Mouse (Mus musculus) CH12.LX (cell line): ENCODE measurements around the gene Pigo. TPM values are rescaled to one million over a fixed set of nuclear protein-coding genes. Genes with fewer than 3 reads are reported as not detected.
A peak's percentile ranks its signal among the peaks of the same experiment; 100 is the strongest.

Source experiments
- DNase-seq: peaks from one replicate; pipeline ENCODE4 v3.0.0-alpha.2; 2013; ENCODE audit errors: extremely low read depth
- H3K27ac ChIP-seq: 2 replicates; pipeline ENCODE4 v1.5.1; 2012; ENCODE audit warnings: low read depth, mild to moderate bottlenecking, control low read depth, moderate library complexity; ENCODE audit not compliant: insufficient read depth
- H3K27me3 ChIP-seq: replicated peaks from 2 replicates; pipeline ENCODE3; 2012; ENCODE audit warnings: inconsistent platforms
- H3K36me3 ChIP-seq, 2 experiments: replicated peaks in 1 of 2; 2 replicates each; pipeline versions ENCODE3 to v1.6.1; 2012; ENCODE audit warnings: inconsistent platforms in 1 of 2, low read length in 1 of 2, mild to moderate bottlenecking in 1 of 2, mixed read lengths in 1 of 2, moderate library complexity in 1 of 2; ENCODE audit not compliant: control insufficient read depth in 1 of 2, insufficient read depth in 1 of 2
- H3K4me1 ChIP-seq, 2 experiments: 2 replicates each; pipeline ENCODE4 v1.6.1; 2012; ENCODE audit warnings: inconsistent platforms in 1 of 2, moderate library complexity in 1 of 2; ENCODE audit not compliant: insufficient read depth in 2 of 2, control insufficient read depth in 1 of 2
- H3K4me2 ChIP-seq: 2 replicates; pipeline ENCODE4 v1.6.1; 2012; ENCODE audit warnings: low read depth, mild to moderate bottlenecking, control low read depth; ENCODE audit not compliant: poor library complexity, insufficient read depth, severe bottlenecking
- H3K4me3 ChIP-seq, 3 experiments: fragments of 150-350 bp in 1 of 3; sonication (generic) in 1 of 3; replicated peaks in 1 of 3; 2 replicates each; pipeline versions ENCODE3 to v1.5.1; 2011 to 2012; ENCODE audit warnings: low read depth in 2 of 3, low read length in 2 of 3, mild to moderate bottlenecking in 2 of 3, moderate library complexity in 2 of 3, control low read depth in 1 of 3, improper control_type of control experiment in 1 of 3, inconsistent platforms in 1 of 3, mixed read lengths in 1 of 3; ENCODE audit not compliant: poor library complexity in 1 of 3
- H3K79me2 ChIP-seq: replicated peaks from 2 replicates; pipeline ENCODE4 v1.6.1; 2012; ENCODE audit warnings: mild to moderate bottlenecking, moderate library complexity; ENCODE audit not compliant: control insufficient read depth, poor library complexity, insufficient read depth, severe bottlenecking; ENCODE audit errors: extremely low read depth
- H3K9ac ChIP-seq: 2 replicates; pipeline ENCODE4 v1.6.1; 2012; ENCODE audit warnings: low read depth, mild to moderate bottlenecking, control low read depth, moderate library complexity; ENCODE audit not compliant: insufficient read depth
- H3K9me3 ChIP-seq: replicated peaks from 2 replicates; pipeline ENCODE3; 2012; ENCODE audit warnings: low read length, inconsistent platforms, mixed read lengths
- BHLHE40 ChIP-seq: IDR thresholded peaks from 2 replicates; pipeline ENCODE4 v1.6.1; 2011; ENCODE audit warnings: mild to moderate bottlenecking, low read depth, low read length, improper control_type of control experiment
- CHD2 ChIP-seq: IDR thresholded peaks from 2 replicates; pipeline ENCODE4 v1.6.1; 2011; ENCODE audit warnings: low read length, improper control_type of control experiment
- CTCF ChIP-seq, 2 experiments: IDR thresholded peaks in 1 of 2; conservative IDR thresholded peaks in 1 of 2; 2 replicates each; pipeline ENCODE4 v1.5.1; 2011 to 2012; ENCODE audit warnings: low read depth in 2 of 2, low read length in 2 of 2, improper control_type of control experiment in 1 of 2, inconsistent platforms in 1 of 2, mild to moderate bottlenecking in 1 of 2, moderate library complexity in 1 of 2
- ELF1 ChIP-seq: IDR thresholded peaks from 2 replicates; pipeline ENCODE4 v1.6.1; 2014; ENCODE audit warnings: low read depth, mild to moderate bottlenecking, inconsistent platforms, low read length, improper control_type of control experiment
- EP300 ChIP-seq: IDR thresholded peaks from 2 replicates; pipeline ENCODE4 v1.6.1; 2011; ENCODE audit warnings: low read length, improper control_type of control experiment
- ETS1 ChIP-seq: conservative IDR thresholded peaks from 2 replicates; pipeline ENCODE4 v1.6.1; 2012; ENCODE audit warnings: low read depth, mild to moderate bottlenecking, inconsistent platforms, low read length, improper control_type of control experiment, moderate library complexity
- GABPA ChIP-seq: IDR thresholded peaks from 2 replicates; pipeline ENCODE4 v1.6.1; 2012; ENCODE audit warnings: low read depth, low read length, improper control_type of control experiment, inconsistent platforms; ENCODE audit not compliant: insufficient replicate concordance
- IRF4 ChIP-seq: IDR thresholded peaks from 2 replicates; pipeline ENCODE4 v1.6.1; 2014; ENCODE audit warnings: low read depth, mild to moderate bottlenecking, inconsistent platforms, low read length, improper control_type of control experiment
- JUN ChIP-seq: IDR thresholded peaks from 2 replicates; pipeline ENCODE4 v1.6.1; 2011; ENCODE audit warnings: low read depth, mild to moderate bottlenecking, low read length, improper control_type of control experiment, moderate library complexity; ENCODE audit not compliant: insufficient read depth
- JUND ChIP-seq: conservative IDR thresholded peaks from 2 replicates; pipeline ENCODE4 v1.6.1; 2011; ENCODE audit warnings: low read depth, low read length, improper control_type of control experiment
- KAT2A ChIP-seq: IDR thresholded peaks from 2 replicates; pipeline ENCODE4 v1.6.1; 2012; ENCODE audit warnings: low read length, improper control_type of control experiment, inconsistent platforms; ENCODE audit not compliant: insufficient replicate concordance
- MAFK ChIP-seq: IDR thresholded peaks from 2 replicates; pipeline ENCODE4 v1.6.1; 2011; ENCODE audit warnings: low read length, improper control_type of control experiment; ENCODE audit not compliant: insufficient replicate concordance
- MAZ ChIP-seq: IDR thresholded peaks from 2 replicates; pipeline ENCODE4 v1.6.1; 2012; ENCODE audit warnings: low read depth, mild to moderate bottlenecking, inconsistent platforms, low read length, improper control_type of control experiment, moderate library complexity
- MYC ChIP-seq: IDR thresholded peaks from 2 replicates; pipeline ENCODE4 v1.6.1; 2011; ENCODE audit warnings: low read depth, mild to moderate bottlenecking, improper control_type of control experiment, low read length
- NELFE ChIP-seq: IDR thresholded peaks from 2 replicates; pipeline ENCODE4 v1.6.1; 2011; ENCODE audit warnings: low read depth, low read length, improper control_type of control experiment
- NRF1 ChIP-seq: IDR thresholded peaks from 2 replicates; pipeline ENCODE4 v1.6.1; 2014; ENCODE audit warnings: low read depth, mild to moderate bottlenecking, inconsistent platforms, low read length, improper control_type of control experiment, moderate library complexity
- PAX5 ChIP-seq: IDR thresholded peaks from 2 replicates; pipeline ENCODE4 v1.6.1; 2012; ENCODE audit warnings: low read length, inconsistent platforms, mixed read lengths
- POLR2A ChIP-seq: IDR thresholded peaks from 2 replicates; pipeline ENCODE4 v1.6.1; 2011; ENCODE audit warnings: low read depth, mild to moderate bottlenecking, improper control_type of control experiment, low read length
- POLR2AphosphoS2 ChIP-seq: IDR thresholded peaks from 2 replicates; pipeline ENCODE4 v1.6.1; 2011; ENCODE audit warnings: low read depth, low read length, improper control_type of control experiment
- RAD21 ChIP-seq: IDR thresholded peaks from 2 replicates; pipeline ENCODE4 v1.6.1; 2011; ENCODE audit warnings: low read depth, mild to moderate bottlenecking, low read length, improper control_type of control experiment, moderate library complexity
- RCOR1 ChIP-seq: conservative IDR thresholded peaks from 2 replicates; pipeline ENCODE4 v1.6.1; 2012; ENCODE audit warnings: low read depth, mild to moderate bottlenecking, inconsistent platforms, low read length, improper control_type of control experiment
- SIN3A ChIP-seq: IDR thresholded peaks from 2 replicates; pipeline ENCODE4 v1.6.1; 2012; ENCODE audit warnings: low read length, improper control_type of control experiment, inconsistent platforms
- SMC3 ChIP-seq: IDR thresholded peaks from 2 replicates; pipeline ENCODE4 v1.6.1; 2011; ENCODE audit warnings: low read depth, low read length, improper control_type of control experiment
- TBP ChIP-seq: conservative IDR thresholded peaks from 2 replicates; pipeline ENCODE4 v1.6.1; 2011; ENCODE audit warnings: low read depth, low read length, improper control_type of control experiment
- TCF12 ChIP-seq: IDR thresholded peaks from 2 replicates; pipeline ENCODE4 v1.6.1; 2014; ENCODE audit warnings: low read depth, mild to moderate bottlenecking, inconsistent platforms, low read length, improper control_type of control experiment
- UBTF ChIP-seq: IDR thresholded peaks from 2 replicates; pipeline ENCODE4 v1.6.1; 2012; ENCODE audit warnings: low read depth, mild to moderate bottlenecking, inconsistent platforms, low read length, improper control_type of control experiment, moderate library complexity
- USF1 ChIP-seq: IDR thresholded peaks from 2 replicates; pipeline ENCODE4 v1.6.1; 2014; ENCODE audit warnings: low read depth, mild to moderate bottlenecking, inconsistent platforms, low read length, improper control_type of control experiment
- USF2 ChIP-seq: conservative IDR thresholded peaks from 2 replicates; pipeline ENCODE4 v1.6.1; 2011; ENCODE audit warnings: low read depth, low read length, improper control_type of control experiment
- ZC3H11A ChIP-seq: IDR thresholded peaks from 2 replicates; pipeline ENCODE4 v1.6.1; 2012; ENCODE audit warnings: low read depth, mild to moderate bottlenecking, inconsistent platforms, low read length, improper control_type of control experiment
- ZKSCAN1 ChIP-seq: IDR thresholded peaks from 2 replicates; pipeline ENCODE4 v1.6.1; 2012; ENCODE audit warnings: low read depth, inconsistent platforms, low read length, improper control_type of control experiment, borderline replicate concordance
- dilution Hi-C: fragments of 300-500 bp; cut with MboI; formaldehyde crosslinking; loops from 2 replicates; pipeline ENCODE4 v1.14.3; 2020; ENCODE audit warnings: low sequenced_read_pairs; ENCODE audit not compliant: extremely low pct_unique_long_range_greater_than_20kb, extremely low pct_ligation_motif_present
- in situ Hi-C: fragments of 300-500 bp; cut with MboI; formaldehyde crosslinking; loops from 3 replicates; pipeline ENCODE4 v1.14.3; 2019; ENCODE audit warnings: low sequenced_read_pairs, low pct_ligation_motif_present, low pct_unique_long_range_greater_than_20kb, mixed read lengths
- polyA plus RNA-seq: library from polyadenylated mRNA; unstranded; fragments of >175 nt; gene quantifications from 2 replicates; pipeline ENCODE4 v1.2.1, GENCODE M21; 2012; ENCODE audit warnings: low read depth; ENCODE audit not compliant: insufficient read length
- total RNA-seq, 2 experiments: library from RNA; depleted of rRNA; stranded (reverse); fragments of 300-350 nt in 1 of 2; fragments of >200 nt in 1 of 2; gene quantifications; 2 replicates each; pipeline ENCODE4 v1.2.3; 2012 to 2014

The Pigo gene
- total and polyA plus RNA-seq, 3 experiments, result 8.0 to 19.4 (median 18.7) TPM

DNA sequence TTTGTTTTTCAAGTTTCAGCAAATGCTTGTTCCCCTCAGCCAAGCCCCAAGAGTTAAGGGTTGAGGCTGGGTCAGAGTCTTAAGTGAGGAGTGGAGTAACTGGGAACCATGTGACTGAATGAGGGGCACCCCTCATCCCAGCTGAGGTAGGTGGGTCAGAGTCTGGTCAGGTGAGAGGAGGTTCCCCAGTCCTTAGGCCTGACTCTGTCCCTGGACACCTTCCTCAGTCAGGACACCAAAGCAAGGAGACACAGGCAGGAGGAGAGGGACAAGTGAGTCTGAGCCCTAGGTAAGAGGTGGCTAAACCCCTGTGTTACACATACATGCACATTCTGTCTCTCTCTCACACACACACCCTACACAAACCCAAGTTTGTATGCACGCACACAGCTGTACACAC is 6.9 kb upstream of the Pigo start:
- Histone ChIP-seq H3K36me3 (peaks cover 17 to 71% of the 10 kb centered on the region in 2 experiments), H3K9ac (no peak overlapping the region), H3K27me3 (no peaks in the 10 kb centered on the region), H3K4me1 (peaks cover 5 to 35% of the 10 kb centered on the region in 2 experiments; a peak in 3 of 4 replicates), H3K27ac (no peak overlapping the region), H3K79me2 (peaks cover 11% of the 10 kb centered on the region), H3K4me3 (no peak overlapping the region), H3K4me2 (no peak overlapping the region), H3K9me3 (no peaks in the 10 kb centered on the region)
- dilution Hi-C loops (no loop called here), in situ Hi-C loops (no loop called here)
- DNase-seq, result no peak
- TF ChIP-seq POLR2A (no peak), NRF1 (no peak), ZC3H11A (no peak), USF1 (no peak), NELFE (no peak), SMC3 (no peak), EP300 (no peak), SIN3A (no peak), USF2 (no peak), RAD21 (no peak), TCF12 (no peak), IRF4 (no peak), JUN (no peak), MYC (no peak), GABPA (no peak), BHLHE40 (no peak), PAX5 (no peak), CTCF (conservative IDR thresholded peaks at IDR 0.05 in 1 of 2, IDR thresholded peaks at IDR 0.05 in 1 of 2; ENCODE audit: low read depth in 2 of 2, low read length in 2 of 2) (no peak)

DNA sequence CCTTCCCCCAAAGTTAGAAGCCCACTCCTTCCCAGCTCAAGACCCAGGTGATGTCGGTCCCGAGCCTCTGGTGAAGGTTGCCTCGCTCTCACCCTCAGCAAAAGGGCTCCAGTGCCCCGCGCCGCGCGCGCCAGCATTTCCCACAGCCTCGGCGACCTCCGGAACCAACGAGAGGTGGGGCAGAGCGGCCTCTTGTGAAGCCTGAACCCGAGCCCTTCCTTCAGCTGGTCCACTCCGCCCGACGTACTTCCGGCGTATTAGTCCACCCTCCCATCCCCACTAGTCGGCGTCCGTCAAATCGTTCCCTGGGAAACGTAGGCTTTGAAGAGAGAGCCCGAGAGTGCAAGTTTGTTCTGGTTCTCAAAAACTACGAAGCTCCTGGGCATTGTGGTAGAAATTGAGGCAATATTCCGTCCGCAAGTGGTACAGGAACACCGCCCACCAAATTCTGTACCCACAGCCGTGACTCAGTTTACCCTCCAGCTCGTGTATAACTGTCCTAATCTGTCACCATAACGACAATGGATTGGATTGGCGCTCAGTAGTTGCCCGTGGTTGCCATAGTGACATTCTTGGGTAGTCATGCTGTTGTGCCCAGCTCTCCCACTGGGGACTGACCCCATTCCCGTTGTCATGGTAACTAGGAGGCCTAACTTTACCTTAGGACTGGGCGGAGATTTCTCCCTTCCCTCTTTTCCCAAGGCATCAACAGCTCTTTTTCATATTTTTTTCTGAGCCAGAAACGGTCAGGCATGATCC is 5.8 kb upstream of the Pigo start, which contains the start of gene Stoml2:
TSS of gene Stoml2 (minus strand) at position 474 of the 759 bp plus-strand sequence.
- peaks cover 5 to 25% of the 10 kb centered on the region in 2 experiments; a peak in 3 of 4 replicates for H3K4me1 ChIP-seq
- dilution Hi-C loops, result no loop called here
- H3K36me3 ChIP-seq, result peaks cover 26 to 75% of the 10 kb centered on the region in 2 experiments
- no peak for TF ChIP-seq ZC3H11A
- TF ChIP-seq TBP, result peak; percentile 87
- no peak for TF ChIP-seq POLR2AphosphoS2
- no peak for TF ChIP-seq MAFK
- no peak for TF ChIP-seq NRF1
- TF ChIP-seq TCF12, result peak; percentile 83
- TF ChIP-seq BHLHE40, result no peak
- no peak for TF ChIP-seq ZKSCAN1
- TF ChIP-seq KAT2A, result peak; percentile 93; the same call in 1 of the 2 replicates
- TF ChIP-seq CTCF (conservative IDR thresholded peaks at IDR 0.05 in 1 of 2, IDR thresholded peaks at IDR 0.05 in 1 of 2; ENCODE audit: low read depth in 2 of 2, low read length in 2 of 2), result peak in 1 of 2 experiments; percentile 45; a peak in 2 of 4 replicates
- TF ChIP-seq ETS1, result peak; percentile 15
- peak; percentile 76 for TF ChIP-seq NELFE
- peak; percentile 59; the same call in 1 of the 2 replicates for TF ChIP-seq IRF4
- no peak for TF ChIP-seq RCOR1
- no peak; the same call in 1 of the 2 replicates for TF ChIP-seq JUND
- TF ChIP-seq MAZ, result peak; percentile 69; the same call in 1 of the 2 replicates
- no peak for TF ChIP-seq PAX5
- TF ChIP-seq USF1, result no peak
- no peak for TF ChIP-seq EP300
- TF ChIP-seq UBTF, result no peak
- TF ChIP-seq ELF1, result peak; percentile 78
- TF ChIP-seq CHD2, result no peak
- TF ChIP-seq SIN3A, result peak; percentile 93
- peak; percentile 75; the same call in 1 of the 2 replicates for TF ChIP-seq GABPA

More for the DNA sequence above, 5.8 kb upstream of the Pigo start, which contains the start of gene Stoml2:
- in situ Hi-C loops, result no loop called here
- Histone ChIP-seq H3K9me3 (no peaks in the 10 kb centered on the region), H3K79me2 (peaks cover 11% of the 10 kb centered on the region), H3K9ac (peak within 1 kb of the TSS; percentile 95), H3K27me3 (no peaks in the 10 kb centered on the region), H3K4me2 (peak within 1 kb of the TSS; percentile 58), H3K4me3 (peak within 1 kb of the TSS; percentile 72 to 92 (median 84)), H3K27ac (peak within 1 kb of the TSS; percentile 7; the same call in 1 of the 2 replicates)
- peak; percentile 94 for DNase-seq
